Mouse (Mus musculus): Measurements from ENCODE around the gene Gja3. TPM values are rescaled to one million over a fixed set of nuclear protein-coding genes. Genes with fewer than 3 reads are reported as not detected.
"Not testable (repeated sequence)": the region's sequence is repeated elsewhere in the genome, so short reads cannot be mapped to it uniquely, and the experiment has no call there.

Gja3 gene
- polyA plus RNA-seq, 1 experiment from 2014 or later, result 1.3 TPM

DNA sequence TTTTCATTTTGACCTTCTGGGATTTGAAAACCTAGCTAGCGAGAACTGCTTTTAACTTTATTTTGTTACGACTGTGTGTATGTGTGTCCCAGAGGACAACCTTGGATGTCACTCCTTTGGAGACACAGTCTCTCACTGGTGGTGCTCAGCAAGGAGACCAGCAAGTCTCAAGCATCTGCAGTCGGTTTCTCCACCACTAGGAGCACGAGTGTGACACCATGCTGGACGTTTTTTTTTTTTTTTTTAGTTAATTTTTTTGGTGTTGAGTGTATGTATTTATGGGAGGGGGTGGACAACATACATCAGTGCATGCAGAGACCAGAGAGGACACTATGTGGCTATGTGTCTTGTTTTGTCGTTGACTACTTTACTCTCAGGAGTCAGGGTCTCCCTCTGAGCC is 5.2 kb downstream of the Gja3 start:
- 74% methylated on average over 6 of the region's 6 CpGs for WGBS
- no peak for ATAC-seq (ENCODE audit: low FRiP score)
- DNase-seq (ENCODE audit: low spot score), result no peak
- no peak overlapping the region for H3K9ac ChIP-seq
- no peak overlapping the region for H3K4me3 ChIP-seq (replicated peaks; ENCODE audit: low read length)
- H3K4me1 ChIP-seq (replicated peaks; ENCODE audit: control insufficient read depth, insufficient read depth, low read length), result 0 out of 2 replicates have a peak, but pooled peaks cover 6% of the 10 kb centered on the region
- H3K27ac ChIP-seq, result no peak overlapping the region
- H3K36me3 ChIP-seq (replicated peaks; ENCODE audit: control insufficient read depth, insufficient read depth), result no peaks in the 10 kb centered on the region
- no peak overlapping the region for H3K4me2 ChIP-seq (replicated peaks)
- peaks cover 38% of the 10 kb centered on the region for H3K27me3 ChIP-seq (ENCODE audit: control insufficient read depth, insufficient read depth, low read length)
- H3K9me3 ChIP-seq (ENCODE audit: control insufficient read depth, low read length), result no peaks in the 10 kb centered on the region

DNA sequence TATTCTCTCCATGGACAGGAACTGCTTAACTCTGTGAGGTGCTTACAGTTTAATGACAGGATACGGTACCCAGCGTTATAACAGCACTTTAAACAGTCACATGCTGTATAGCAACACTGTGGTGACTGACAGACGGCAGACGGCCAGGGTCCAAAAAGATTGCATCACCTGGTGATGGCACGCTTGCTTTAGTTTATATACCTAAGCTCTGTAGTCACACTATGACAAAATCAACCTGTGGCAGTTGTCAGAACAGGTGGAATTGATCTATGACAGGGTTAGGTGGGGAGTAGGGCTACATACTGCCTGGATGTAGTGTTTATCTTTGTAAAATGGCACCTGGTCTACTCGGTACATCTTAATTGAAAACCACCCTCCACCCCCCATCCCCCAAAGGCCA is 14.0 kb downstream of the Gja3 start:
- 94% methylated on average over 6 of the region's 6 CpGs for WGBS
- H3K4me1 ChIP-seq (replicated peaks; ENCODE audit: control insufficient read depth, insufficient read depth, low read length), result no peaks in the 10 kb centered on the region
- no peaks in the 10 kb centered on the region for H3K36me3 ChIP-seq (replicated peaks; ENCODE audit: control insufficient read depth, insufficient read depth)
- no peak overlapping the region for H3K4me2 ChIP-seq (replicated peaks)
- no peak for DNase-seq (ENCODE audit: low spot score)
- no peak overlapping the region for H3K27ac ChIP-seq
- ATAC-seq (ENCODE audit: low FRiP score), result no peak
- no peaks in the 10 kb centered on the region for H3K27me3 ChIP-seq (ENCODE audit: control insufficient read depth, insufficient read depth, low read length)
- H3K4me3 ChIP-seq (replicated peaks; ENCODE audit: low read length), result no peak overlapping the region
- no peaks in the 10 kb centered on the region for H3K9me3 ChIP-seq (ENCODE audit: control insufficient read depth, low read length)
- no peak overlapping the region for H3K9ac ChIP-seq

DNA sequence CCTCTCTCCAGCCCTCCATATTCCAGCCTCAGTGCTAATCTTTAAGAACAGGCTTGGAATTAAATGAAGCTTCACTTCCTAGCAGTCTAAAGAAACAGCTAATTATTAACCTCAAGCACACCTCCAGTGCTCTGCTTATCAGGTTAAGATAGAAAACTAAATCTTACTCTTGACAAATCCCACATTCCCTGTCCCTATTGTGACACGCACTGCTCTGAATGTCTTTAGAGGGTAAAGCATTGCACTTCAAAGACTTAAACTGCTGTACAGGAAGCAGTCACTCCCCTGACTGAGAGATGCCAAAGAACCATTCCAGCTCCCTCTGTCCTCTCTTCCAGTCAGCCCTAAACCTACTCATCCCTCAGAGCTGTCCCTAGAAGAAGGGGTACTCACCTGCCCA is 16.5 kb downstream of the Gja3 start:
- Histone ChIP-seq H3K4me1 (replicated peaks; ENCODE audit: control insufficient read depth, insufficient read depth, low read length) (no peaks in the 10 kb centered on the region), H3K4me3 (replicated peaks; ENCODE audit: low read length) (no peak overlapping the region), H3K4me2 (replicated peaks) (no peak overlapping the region), H3K27me3 (ENCODE audit: control insufficient read depth, insufficient read depth, low read length) (no peaks in the 10 kb centered on the region), H3K36me3 (replicated peaks; ENCODE audit: control insufficient read depth, insufficient read depth) (no peaks in the 10 kb centered on the region), H3K27ac (no peak overlapping the region), H3K9ac (no peak overlapping the region), H3K9me3 (ENCODE audit: control insufficient read depth, low read length) (no peaks in the 10 kb centered on the region)
- 83% methylated on average over 1 of the region's 1 CpGs for WGBS
- DNase-seq (ENCODE audit: low spot score) (peak; percentile 8), ATAC-seq (ENCODE audit: low FRiP score) (no peak)

DNA sequence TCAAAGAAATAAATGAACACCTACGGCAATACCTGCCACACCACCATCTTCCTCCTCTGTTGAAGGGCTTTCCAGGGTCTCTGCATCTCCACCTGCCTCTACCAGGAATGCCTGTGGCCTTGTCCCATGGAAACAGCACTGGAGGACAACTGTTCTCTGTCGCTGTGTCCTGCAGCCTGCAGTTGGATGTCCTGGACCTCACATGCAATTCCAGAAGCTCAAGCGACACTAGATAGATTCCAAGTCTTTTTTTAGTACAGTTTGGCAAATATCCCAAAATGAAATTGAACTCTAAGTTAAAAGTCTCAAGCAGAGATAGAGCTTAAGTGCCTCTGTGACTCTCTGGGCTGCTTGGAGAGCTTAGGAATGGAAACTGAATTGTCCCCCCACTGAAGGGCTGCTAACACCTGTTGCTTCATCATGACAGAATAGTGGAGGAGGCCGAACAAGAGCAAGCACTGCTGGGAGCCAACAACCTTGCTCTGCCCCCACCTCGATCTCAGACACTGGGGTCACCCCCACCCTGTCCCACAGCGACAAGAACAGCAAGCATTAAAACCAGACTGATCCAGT is 22.9 kb downstream of the Gja3 start:
- H3K9me3 ChIP-seq (ENCODE audit: control insufficient read depth, low read length), result no peaks in the 10 kb centered on the region
- H3K9ac ChIP-seq, result no peak overlapping the region
- no peaks in the 10 kb centered on the region for H3K27me3 ChIP-seq (ENCODE audit: control insufficient read depth, insufficient read depth, low read length)
- no peak overlapping the region for H3K27ac ChIP-seq
- H3K4me1 ChIP-seq (replicated peaks; ENCODE audit: control insufficient read depth, insufficient read depth, low read length), result no peaks in the 10 kb centered on the region
- no peak for DNase-seq (ENCODE audit: low spot score)
- H3K4me2 ChIP-seq (replicated peaks), result no peak overlapping the region
- no peaks in the 10 kb centered on the region for H3K36me3 ChIP-seq (replicated peaks; ENCODE audit: control insufficient read depth, insufficient read depth)
- H3K4me3 ChIP-seq (replicated peaks; ENCODE audit: low read length), result no peak overlapping the region
- no peak for ATAC-seq (ENCODE audit: low FRiP score)
- 81% methylated on average over 6 of the region's 6 CpGs for WGBS

DNA sequence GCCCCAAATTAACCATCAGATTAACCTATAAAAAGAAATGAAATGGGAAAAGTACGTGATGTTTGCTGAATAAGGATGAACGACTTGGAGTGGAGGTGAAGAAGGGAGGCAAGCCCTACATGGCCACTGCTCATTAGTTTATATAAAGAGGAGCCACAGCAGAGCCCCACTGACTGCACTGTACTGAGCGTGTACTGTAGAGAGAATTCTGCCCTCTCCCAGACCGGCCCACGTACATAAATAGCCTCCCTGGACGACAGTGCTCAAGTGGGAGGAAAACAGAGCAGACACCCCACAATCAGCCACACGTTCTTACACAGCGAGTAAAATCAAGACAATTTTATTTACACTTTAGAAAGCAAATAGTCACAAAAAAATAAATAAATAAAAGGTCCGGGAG is 23.8 kb downstream of the Gja3 start:
- H3K4me1 ChIP-seq (replicated peaks; ENCODE audit: control insufficient read depth, insufficient read depth, low read length), result no peaks in the 10 kb centered on the region
- no peaks in the 10 kb centered on the region for H3K36me3 ChIP-seq (replicated peaks; ENCODE audit: control insufficient read depth, insufficient read depth)
- WGBS, result 81% methylated on average over 9 of the region's 9 CpGs
- H3K4me2 ChIP-seq (replicated peaks), result no peak overlapping the region
- no peak overlapping the region for H3K9ac ChIP-seq
- H3K4me3 ChIP-seq (replicated peaks; ENCODE audit: low read length), result no peak overlapping the region
- H3K9me3 ChIP-seq (ENCODE audit: control insufficient read depth, low read length), result no peaks in the 10 kb centered on the region
- DNase-seq (ENCODE audit: low spot score), result no peak
- no peak for ATAC-seq (ENCODE audit: low FRiP score)
- no peaks in the 10 kb centered on the region for H3K27me3 ChIP-seq (ENCODE audit: control insufficient read depth, insufficient read depth, low read length)
- no peak overlapping the region for H3K27ac ChIP-seq

DNA sequence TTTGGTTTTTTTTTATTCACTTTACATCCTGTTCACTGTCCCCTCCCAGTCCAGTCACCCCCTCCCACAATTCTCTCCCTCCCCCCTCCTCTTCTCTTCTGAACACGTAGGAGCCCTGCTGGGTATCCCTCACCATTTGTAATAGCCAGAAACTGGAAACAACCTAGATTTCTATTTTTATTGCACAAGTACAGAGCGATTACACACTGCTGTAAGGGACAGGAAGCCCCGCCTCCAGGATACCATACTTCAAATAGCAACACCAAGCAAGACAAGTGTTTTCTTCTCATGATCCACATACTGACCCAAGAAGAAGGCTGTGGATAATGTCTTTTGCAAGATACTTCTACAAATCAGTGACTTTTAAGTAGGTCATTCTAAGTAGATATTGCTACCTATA is 25.1 kb downstream of the Gja3 start:
- no peak overlapping the region for H3K27ac ChIP-seq
- H3K9ac ChIP-seq, result no peak overlapping the region
- no peaks in the 10 kb centered on the region for H3K27me3 ChIP-seq (ENCODE audit: control insufficient read depth, insufficient read depth, low read length)
- no peak overlapping the region for H3K4me3 ChIP-seq (replicated peaks; ENCODE audit: low read length)
- no peaks in the 10 kb centered on the region for H3K4me1 ChIP-seq (replicated peaks; ENCODE audit: control insufficient read depth, insufficient read depth, low read length)
- ATAC-seq (ENCODE audit: low FRiP score) (no peak), DNase-seq (ENCODE audit: low spot score) (no peak)
- WGBS, result 76% methylated on average over 3 of the region's 3 CpGs
- no peak overlapping the region for H3K4me2 ChIP-seq (replicated peaks)
- no peaks in the 10 kb centered on the region for H3K9me3 ChIP-seq (ENCODE audit: control insufficient read depth, low read length)
- H3K36me3 ChIP-seq (replicated peaks; ENCODE audit: control insufficient read depth, insufficient read depth), result no peaks in the 10 kb centered on the region

DNA sequence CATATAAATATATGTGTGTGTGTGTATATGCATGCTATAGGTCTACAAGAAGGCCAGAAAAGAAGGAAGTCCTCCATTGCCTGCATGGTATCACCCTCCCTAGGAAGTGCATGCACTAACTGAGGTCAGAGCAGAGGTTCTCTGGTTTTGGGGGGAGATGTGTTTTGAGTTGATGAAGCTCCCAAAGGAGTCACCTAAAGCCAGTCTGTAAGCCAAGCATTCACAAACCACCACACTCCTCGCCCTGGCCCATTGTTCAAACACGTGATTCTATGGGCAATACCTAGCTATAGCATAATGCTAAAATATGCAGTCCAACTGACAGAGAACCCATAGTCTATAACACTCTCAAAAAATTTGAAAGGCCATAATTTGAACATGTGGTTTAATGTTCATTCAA is 39.5 kb downstream of the Gja3 start:
- no peak for DNase-seq (ENCODE audit: low spot score)
- H3K9ac ChIP-seq, result no peak overlapping the region
- H3K27me3 ChIP-seq (ENCODE audit: control insufficient read depth, insufficient read depth, low read length), result no peaks in the 10 kb centered on the region
- H3K4me3 ChIP-seq (replicated peaks; ENCODE audit: low read length), result no peak overlapping the region
- no peaks in the 10 kb centered on the region for H3K9me3 ChIP-seq (ENCODE audit: control insufficient read depth, low read length)
- no peak overlapping the region for H3K4me2 ChIP-seq (replicated peaks)
- no peak for ATAC-seq (ENCODE audit: low FRiP score)
- H3K36me3 ChIP-seq (replicated peaks; ENCODE audit: control insufficient read depth, insufficient read depth), result no peaks in the 10 kb centered on the region
- no peak overlapping the region for H3K27ac ChIP-seq
- 76% methylated on average over 2 of the region's 2 CpGs for WGBS
- H3K4me1 ChIP-seq (replicated peaks; ENCODE audit: control insufficient read depth, insufficient read depth, low read length), result no peaks in the 10 kb centered on the region

DNA sequence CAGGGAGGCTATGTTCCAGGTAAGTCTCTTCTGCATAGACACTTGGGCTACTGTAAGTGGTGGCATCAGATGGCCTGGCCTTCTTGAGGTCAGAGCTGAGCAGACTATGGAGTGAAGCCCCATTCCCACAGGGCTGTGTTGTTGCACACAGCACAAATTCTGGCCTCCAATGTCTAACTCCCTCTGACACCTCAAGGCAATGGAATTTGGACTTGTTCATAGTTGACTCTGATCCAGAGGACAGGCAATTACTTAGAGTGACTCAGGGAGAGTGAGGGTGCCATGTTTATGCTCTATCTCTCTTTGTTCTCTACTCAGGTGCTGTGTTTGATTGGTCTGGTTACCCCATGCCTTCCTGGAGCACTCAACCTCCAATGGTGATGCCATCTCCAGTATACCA is 41.1 kb downstream of the Gja3 start:
- H3K27me3 ChIP-seq (ENCODE audit: control insufficient read depth, insufficient read depth, low read length); H3K36me3 ChIP-seq (replicated peaks; ENCODE audit: control insufficient read depth, insufficient read depth); H3K4me1 ChIP-seq (replicated peaks; ENCODE audit: control insufficient read depth, insufficient read depth, low read length); H3K9me3 ChIP-seq (ENCODE audit: control insufficient read depth, low read length); H3K4me3 ChIP-seq (replicated peaks; ENCODE audit: low read length); H3K27ac ChIP-seq; ATAC-seq (ENCODE audit: low FRiP score); H3K4me2 ChIP-seq (replicated peaks); DNase-seq (ENCODE audit: low spot score); H3K9ac ChIP-seq: not testable (repeated sequence)

DNA sequence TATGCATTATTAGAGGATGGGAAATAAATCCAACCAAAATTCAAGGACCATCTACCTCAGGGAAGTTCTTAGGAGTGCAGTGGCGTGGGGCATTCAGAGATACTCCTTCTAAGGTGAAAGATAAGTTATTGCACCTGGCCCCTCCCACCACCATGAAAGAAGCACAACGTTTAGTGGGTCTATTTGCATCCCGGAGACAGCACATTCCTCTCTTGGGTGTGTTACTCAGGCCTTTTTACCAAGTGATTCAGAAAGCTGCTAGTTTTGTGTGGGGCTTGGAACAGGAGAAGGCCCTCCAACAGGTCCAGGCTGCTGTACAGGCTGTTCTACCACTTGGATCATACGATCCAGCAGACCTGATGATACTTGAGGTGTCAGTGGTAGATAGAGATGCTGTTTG is 69.3 kb downstream of the Gja3 start:
- DNase-seq (ENCODE audit: low spot score) (no peak), ATAC-seq (ENCODE audit: low FRiP score) (no peak)
- Histone ChIP-seq H3K4me3 (replicated peaks; ENCODE audit: low read length) (no peak overlapping the region), H3K9me3 (ENCODE audit: control insufficient read depth, low read length) (no peaks in the 10 kb centered on the region), H3K36me3 (replicated peaks; ENCODE audit: control insufficient read depth, insufficient read depth) (no peaks in the 10 kb centered on the region), H3K27ac (no peak overlapping the region), H3K9ac (no peak overlapping the region), H3K4me2 (replicated peaks) (no peak overlapping the region), H3K27me3 (ENCODE audit: control insufficient read depth, insufficient read depth, low read length) (no peaks in the 10 kb centered on the region), H3K4me1 (replicated peaks; ENCODE audit: control insufficient read depth, insufficient read depth, low read length) (no peaks in the 10 kb centered on the region)
- WGBS, result 81% methylated on average over 4 of the region's 4 CpGs
